Mouse (Mus musculus) layer of hippocampus, adult 9-11 months (tissue): ENCODE data around the gene Ddx39b.
A peak's percentile ranks its signal among the peaks of the same experiment; 100 is the strongest.
"Not testable (repeated sequence)": the region's sequence is repeated elsewhere in the genome, so short reads cannot be mapped to it uniquely, and the experiment has no call there.

ENCODE experiments used
- DNase-seq: peaks from one replicate; pipeline ENCODE4 v3.0.0; 2022

Ddx39b gene

GRCm38 (mm10) chr17:35262664-35263522 is 21.3 kb downstream of the Ddx39b start, which contains the start of gene H2-D1:
Gene H2-D1, plus strand, starts transcription at chr17:35262730.
- DNase-seq: peak; percentile 96

GRCm38 (mm10) chr17:35263523-35263883 is 22.0 kb downstream of the Ddx39b start:
- no peak for DNase-seq

- DNase-seq: no peak
Measured at GRCm38 (mm10) chr17:35267399-35268086, 26.0 kb downstream of the Ddx39b start.

- no peak for DNase-seq
Measured at GRCm38 (mm10) chr17:35269653-35270347, 28.3 kb downstream of the Ddx39b start.

GRCm38 (mm10) chr17:35272249-35272648 is 30.7 kb downstream of the Ddx39b start:
- no peak for DNase-seq

- peak; percentile 67 for DNase-seq
Measured at GRCm38 (mm10) chr17:35274770-35275169, 33.2 kb downstream of the Ddx39b start.

GRCm38 (mm10) chr17:35276304-35276864 is 34.8 kb downstream of the Ddx39b start:
- no peak for DNase-seq

- DNase-seq: no peak
Measured at GRCm38 (mm10) chr17:35278049-35278448, 36.5 kb downstream of the Ddx39b start.

- no peak for DNase-seq
Measured at GRCm38 (mm10) chr17:35278957-35279688, 37.6 kb downstream of the Ddx39b start.

- DNase-seq: no peak
Measured at GRCm38 (mm10) chr17:35280276-35280675, 38.7 kb downstream of the Ddx39b start.

- DNase-seq: no peak
Measured at GRCm38 (mm10) chr17:35285431-35285830, 43.9 kb downstream of the Ddx39b start.

- not testable (repeated sequence) for DNase-seq
Measured at GRCm38 (mm10) chr17:35295796-35296195, 54.2 kb downstream of the Ddx39b start.

GRCm38 (mm10) chr17:35300261-35300945 is 58.9 kb downstream of the Ddx39b start:
- not testable (repeated sequence) for DNase-seq

GRCm38 (mm10) chr17:35301645-35302258 is 60.2 kb downstream of the Ddx39b start:
- peak; percentile 70 for DNase-seq

GRCm38 (mm10) chr17:35303271-35303670 is 61.7 kb downstream of the Ddx39b start:
- DNase-seq: no peak
